Mouse (Mus musculus) embryonic fibroblast, embryonic 13.5 days (primary cell): Measurements from ENCODE around the gene Fabp6. TPM values are rescaled to one million over a fixed set of nuclear protein-coding genes. Genes with fewer than 3 reads are reported as not detected.

Experiments used
- H3K27ac ChIP-seq: 2 replicates; pipeline ENCODE4 v1.5.1; 2012; ENCODE audit warnings: low read length, control low read depth, inconsistent platforms; ENCODE audit not compliant: insufficient read depth
- H3K4me1 ChIP-seq: 2 replicates; pipeline ENCODE4 v1.6.1; 2011; ENCODE audit warnings: low read length; ENCODE audit not compliant: control insufficient read depth, insufficient read depth
- H3K4me3 ChIP-seq: 2 replicates; pipeline ENCODE4 v1.5.1; 2011; ENCODE audit warnings: mild to moderate bottlenecking, control low read depth, low read length; ENCODE audit not compliant: insufficient read depth
- CTCF ChIP-seq: IDR thresholded peaks from 2 replicates; pipeline ENCODE4 v1.5.1; 2011; ENCODE audit warnings: mild to moderate bottlenecking, control low read depth, low read length, moderate library complexity, borderline replicate concordance; ENCODE audit not compliant: insufficient read depth
- POLR2A ChIP-seq: IDR thresholded peaks from 2 replicates; pipeline ENCODE4 v1.6.1; 2011; ENCODE audit warnings: low read depth, mild to moderate bottlenecking, control low read depth, low read length, moderate library complexity
- polyA plus RNA-seq: library from polyadenylated mRNA; stranded (reverse); fragments of >200 nt; gene quantifications from 2 replicates; pipeline ENCODE4 v1.2.4, GENCODE M21; 2011; ENCODE audit warnings: low read depth; ENCODE audit not compliant: missing spikeins, insufficient read length

The Fabp6 gene
- polyA plus RNA-seq, 1 experiment = not detected

- no peak overlapping the region for H3K27ac ChIP-seq
- TF ChIP-seq CTCF (no peak), POLR2A (no peak)
- H3K4me1 ChIP-seq = no peaks in the 10 kb centered on the region
- H3K4me3 ChIP-seq = no peak overlapping the region
These were observed 32.2 kb downstream of the Fabp6 start for GRCm38 (mm10) chr11:43569188-43569587.

GRCm38 (mm10) chr11:43568263-43568662 lies 33.1 kb downstream of the Fabp6 start:
- no peak overlapping the region for H3K27ac ChIP-seq
- H3K4me3 ChIP-seq = no peak overlapping the region
- TF ChIP-seq POLR2A (no peak), CTCF (no peak)
- H3K4me1 ChIP-seq = no peaks in the 10 kb centered on the region

GRCm38 (mm10) chr11:43566696-43567095 lies 34.6 kb downstream of the Fabp6 start:
- no peak for TF ChIP-seq CTCF
- no peak for TF ChIP-seq POLR2A
- Histone ChIP-seq H3K27ac (no peak overlapping the region), H3K4me1 (no peaks in the 10 kb centered on the region), H3K4me3 (no peak overlapping the region)

GRCm38 (mm10) chr11:43565852-43566251 lies 35.5 kb downstream of the Fabp6 start:
- Histone ChIP-seq H3K4me3 (no peak overlapping the region), H3K4me1 (no peaks in the 10 kb centered on the region), H3K27ac (no peak overlapping the region)
- TF ChIP-seq CTCF (no peak), POLR2A (no peak)

- H3K4me1 ChIP-seq = no peaks in the 10 kb centered on the region
- no peak overlapping the region for H3K4me3 ChIP-seq
- no peak overlapping the region for H3K27ac ChIP-seq
- TF ChIP-seq CTCF (no peak), POLR2A (no peak)
These were observed 35.9 kb downstream of the Fabp6 start for GRCm38 (mm10) chr11:43565414-43565813.

GRCm38 (mm10) chr11:43563654-43564244 lies 37.6 kb downstream of the Fabp6 start:
- Histone ChIP-seq H3K27ac (no peak overlapping the region), H3K4me3 (no peak overlapping the region)

GRCm38 (mm10) chr11:43559515-43560292 lies 41.6 kb downstream of the Fabp6 start:
- H3K4me1 ChIP-seq = no peaks in the 10 kb centered on the region
- no peak for TF ChIP-seq POLR2A
- no peak for TF ChIP-seq CTCF
- no peak overlapping the region for H3K27ac ChIP-seq

More at GRCm38 (mm10) chr11:43563654-43564244, 37.6 kb downstream of the Fabp6 start:
- TF ChIP-seq CTCF (no peak), POLR2A (no peak)
- no peaks in the 10 kb centered on the region for H3K4me1 ChIP-seq

GRCm38 (mm10) chr11:43556538-43556937 lies 44.8 kb downstream of the Fabp6 start:
- H3K4me3 ChIP-seq = no peak overlapping the region
- H3K27ac ChIP-seq = no peak overlapping the region
- TF ChIP-seq POLR2A (no peak), CTCF (no peak)
- no peaks in the 10 kb centered on the region for H3K4me1 ChIP-seq

More at GRCm38 (mm10) chr11:43559515-43560292, 41.6 kb downstream of the Fabp6 start:
- no peak overlapping the region for H3K4me3 ChIP-seq

- H3K4me3 ChIP-seq = no peak overlapping the region
- no peak overlapping the region for H3K27ac ChIP-seq
- H3K4me1 ChIP-seq = no peaks in the 10 kb centered on the region
- TF ChIP-seq CTCF (no peak), POLR2A (no peak)
These were observed 48.7 kb downstream of the Fabp6 start for GRCm38 (mm10) chr11:43552675-43553074.

GRCm38 (mm10) chr11:43551756-43552155 lies 49.6 kb downstream of the Fabp6 start:
- TF ChIP-seq POLR2A (no peak), CTCF (no peak)
- H3K4me1 ChIP-seq = no peaks in the 10 kb centered on the region
- H3K4me3 ChIP-seq = no peak overlapping the region
- no peak overlapping the region for H3K27ac ChIP-seq
